Mouse (Mus musculus) left cerebral cortex, adult 2 months (tissue): Measurements from ENCODE around the gene Gm17359. TPM values are rescaled to one million over a fixed set of nuclear protein-coding genes. Genes with fewer than 3 reads are reported as not detected.

Experiments used
- DNase-seq, 2 experiments: peaks; one replicate each; pipeline ENCODE4 v3.0.0; 2021 to 2022; ENCODE audit warnings: low spot score in 2 of 2, mixed read lengths in 1 of 2; ENCODE audit errors: extremely low spot score in 1 of 2
- H3K27ac ChIP-seq: fragments of 200-600 bp; 2 replicates; pipeline ENCODE4 v1.8.1; 2022
- H3K4me3 ChIP-seq: fragments of 200-600 bp; 2 replicates; pipeline ENCODE4 v1.8.1; 2022
- CTCF ChIP-seq: fragments of 200-600 bp; IDR thresholded peaks from 2 replicates; pipeline ENCODE4 v1.8.1; 2022; ENCODE audit warnings: antibody characterized with exemption, mild to moderate bottlenecking, moderate library complexity
- intact Hi-C: fragments of 180-260 bp; cut with DNase I; formaldehyde crosslinking; loops from one replicate; pipeline ENCODE4 v1.15.1; 2025
- total RNA-seq, 2 experiments: library from RNA; stranded (reverse); gene quantifications; 2 replicates each; pipeline ENCODE4 v1.2.3; 2021

Gm17359 gene
- total RNA-seq, 2 experiments from 2014 or later: not detected

DNA sequence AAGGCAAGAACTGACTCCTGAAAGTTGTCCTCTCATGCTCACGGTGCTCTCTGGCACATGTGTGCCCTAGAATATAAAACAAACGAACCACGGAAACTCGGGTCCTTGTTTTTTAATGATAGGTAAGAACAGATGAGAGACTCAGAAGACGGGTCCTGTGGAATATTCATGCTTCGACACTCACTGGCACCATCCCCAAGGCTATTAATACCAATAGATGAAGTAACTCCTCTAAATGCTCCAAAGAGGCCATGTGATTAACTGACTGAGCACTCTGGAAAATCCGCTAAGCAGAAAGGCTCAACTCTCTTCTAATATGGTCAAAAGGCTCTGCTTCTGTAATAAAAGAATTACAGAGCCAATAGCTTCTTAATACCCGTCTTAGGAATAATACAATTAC is 157.6 kb downstream of the Gm17359 start:
- H3K27ac ChIP-seq: no peak overlapping the region
- DNase-seq: no peak
- intact Hi-C loops: loop anchor here (2.0 kb wide), 2 partner anchors 273 to 291 kb away; no protein-coding TSS in a partner anchor
- TF ChIP-seq CTCF: no peak
- no peak overlapping the region for H3K4me3 ChIP-seq

DNA sequence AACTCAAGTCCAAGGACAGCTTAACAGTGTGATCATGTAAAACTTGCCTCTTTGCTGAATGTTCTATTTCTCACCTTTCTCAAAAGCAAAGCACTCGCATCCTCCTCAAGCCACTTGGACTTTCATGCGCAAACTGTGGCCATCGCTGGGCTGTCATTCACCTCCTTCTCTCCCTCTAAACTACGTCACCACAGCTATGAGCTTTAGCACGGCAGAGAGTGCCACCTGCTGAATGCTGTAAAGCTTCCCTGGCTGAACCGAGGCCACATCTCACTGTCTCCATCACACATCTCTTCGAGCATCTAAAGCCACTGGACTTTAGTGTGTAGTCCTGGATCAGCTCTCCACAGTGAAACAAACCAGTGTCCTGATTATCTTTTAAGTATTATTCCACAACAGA is 158.7 kb downstream of the Gm17359 start:
- no peak overlapping the region for H3K4me3 ChIP-seq

DNA sequence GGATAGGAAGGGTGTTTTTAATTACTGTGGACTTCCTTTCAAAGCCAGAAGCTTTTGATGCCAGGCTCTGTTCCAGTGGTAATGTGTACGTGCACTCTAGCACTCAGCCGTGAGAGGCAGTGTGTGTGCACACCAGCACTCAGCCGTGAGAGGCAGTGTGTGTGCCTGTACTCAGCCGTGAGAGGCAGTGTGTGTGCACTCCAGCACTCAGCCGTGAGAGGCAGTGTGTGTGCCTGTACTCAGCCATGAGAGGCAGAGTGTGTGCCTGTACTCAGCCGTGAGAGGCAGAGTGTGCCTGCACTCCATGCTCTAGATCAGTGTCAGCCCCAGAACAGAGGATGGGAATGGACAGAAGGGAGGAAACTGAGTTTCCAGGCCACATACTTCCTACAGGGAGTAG is 160.2 kb downstream of the Gm17359 start:
- H3K27ac ChIP-seq: no peak overlapping the region
- no peak overlapping the region for H3K4me3 ChIP-seq
- DNase-seq: no peak
- intact Hi-C loops: loop anchor here (5.0 kb wide), 1 partner anchor 539 kb away; no protein-coding TSS in a partner anchor
- no peak for TF ChIP-seq CTCF

More for the DNA sequence above, 158.7 kb downstream of the Gm17359 start:
- TF ChIP-seq CTCF: peak; percentile 58
- DNase-seq: peak; percentile 35 to 52
- H3K27ac ChIP-seq: no peak overlapping the region
- intact Hi-C loops: loop anchor here (2.0 to 5.0 kb wide), 3 partner anchors 274 to 538 kb away; no protein-coding TSS in a partner anchor

DNA sequence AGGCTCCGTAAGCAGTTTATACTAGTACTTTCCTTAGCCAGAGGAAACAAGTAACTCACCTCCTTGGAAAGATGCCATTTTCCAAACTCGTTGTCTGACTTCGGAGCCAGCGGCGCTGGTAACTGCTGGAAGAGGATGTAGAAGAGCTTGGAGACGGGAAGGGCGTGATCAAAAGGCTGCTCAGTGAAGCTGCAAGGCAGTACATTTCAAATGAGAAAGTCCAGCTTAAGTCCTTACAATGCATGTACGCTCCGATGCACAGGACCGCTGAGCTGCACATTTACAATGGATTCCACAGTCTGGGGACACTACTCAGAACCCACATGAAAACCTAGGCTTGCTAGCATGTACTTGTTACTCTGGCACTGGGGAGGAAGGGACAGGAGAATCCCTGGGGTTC is 163.8 kb downstream of the Gm17359 start:
- intact Hi-C loops: loop anchor here (5.0 kb wide), 1 partner anchor 87 kb away; no protein-coding TSS in a partner anchor

DNA sequence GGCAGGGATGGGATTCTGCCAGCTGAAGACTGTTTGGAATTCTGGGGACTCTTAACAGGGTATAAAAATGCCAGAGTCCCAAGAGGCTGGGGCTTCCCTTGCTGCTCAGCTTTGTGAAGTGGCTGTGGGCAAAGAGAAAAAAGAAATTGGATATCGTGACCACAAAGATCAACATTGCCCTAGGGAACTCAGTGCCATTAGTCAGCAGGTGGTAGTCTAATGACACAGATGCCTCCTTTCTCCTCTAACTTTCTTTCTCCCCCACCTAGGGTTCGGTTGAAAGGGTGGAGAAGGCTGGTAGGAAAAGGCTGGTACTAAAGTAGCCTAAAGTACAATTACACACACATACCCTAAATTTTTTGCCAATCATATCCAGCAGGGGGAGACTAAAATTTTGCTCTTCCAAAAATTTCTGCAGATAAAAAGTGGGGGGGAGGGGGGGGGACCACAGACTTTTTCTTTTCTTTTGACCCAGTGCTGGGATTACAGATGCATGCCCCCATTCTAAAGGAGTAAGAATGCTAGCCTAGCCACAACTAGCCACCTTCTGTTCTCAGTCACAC is 164.8 kb downstream of the Gm17359 start:
- Histone ChIP-seq H3K27ac (no peak overlapping the region), H3K4me3 (no peak overlapping the region)
- intact Hi-C loops: loop anchor here (5.0 kb wide), 1 partner anchor 86 kb away; no protein-coding TSS in a partner anchor
- DNase-seq: no peak
- TF ChIP-seq CTCF: peak; percentile 27

More for the DNA sequence above, 163.8 kb downstream of the Gm17359 start:
- no peak for DNase-seq
- no peak overlapping the region for H3K27ac ChIP-seq
- TF ChIP-seq CTCF: no peak
- H3K4me3 ChIP-seq: no peak overlapping the region

Other genes starting within 250 kb of the Gm17359 start
- 100 to 1,000 TPM; 122 to 130 TPM for gene Rapgef2, start 50.1 kb upstream of the Gm17359 start, total RNA-seq
- 10 to 100 TPM; 17.7 to 20.2 TPM for gene Fnip2, start 231.1 kb downstream of the Gm17359 start, total RNA-seq